Mouse (Mus musculus) small intestine, adult 2 months (tissue): ENCODE data around the gene Gm20388.

ENCODE experiments used
- CTCF ChIP-seq: fragments of 200-500 bp; IDR thresholded peaks from 2 replicates; pipeline ENCODE4 v1.5.1; 2012; ENCODE audit warnings: low read depth, mild to moderate bottlenecking, control low read depth, inconsistent platforms, low read length, moderate library complexity, mixed read lengths; ENCODE audit not compliant: insufficient replicate concordance, insufficient read length; ENCODE audit errors: extremely low read depth
- POLR2A ChIP-seq: fragments of 200-500 bp; IDR thresholded peaks from 2 replicates; pipeline ENCODE4 v1.6.1; 2012; ENCODE audit warnings: low read depth, mild to moderate bottlenecking, control low read depth, inconsistent platforms, low read length, moderate library complexity

- TF ChIP-seq CTCF (no peak), POLR2A (no peak)
Measured at GRCm38 (mm10) chr8:121926266-121926665, 2015.6 kb downstream of the Gm20388 start.
